Mouse (Mus musculus) splenic B cell, adult 2 months (primary cell): ENCODE measurements around the gene Samd4.

ENCODE experiments used
- DNase-seq: peaks from one replicate; pipeline ENCODE4 v3.0.0-alpha.2; 2011; ENCODE audit warnings: low read depth, low spot score
- H3K27me3 ChIP-seq: 2 replicates; pipeline ENCODE4 v1.6.1; 2012; ENCODE audit warnings: mild to moderate bottlenecking, low read length, moderate library complexity, mixed read lengths; ENCODE audit not compliant: control insufficient read depth, poor library complexity, insufficient read depth, severe bottlenecking
- H3K36me3 ChIP-seq: 2 replicates; pipeline ENCODE4 v1.6.1; 2012; ENCODE audit warnings: mild to moderate bottlenecking, low read length, moderate library complexity, mixed read lengths; ENCODE audit not compliant: control insufficient read depth, poor library complexity, insufficient read depth, severe bottlenecking

The Samd4 gene

DNA sequence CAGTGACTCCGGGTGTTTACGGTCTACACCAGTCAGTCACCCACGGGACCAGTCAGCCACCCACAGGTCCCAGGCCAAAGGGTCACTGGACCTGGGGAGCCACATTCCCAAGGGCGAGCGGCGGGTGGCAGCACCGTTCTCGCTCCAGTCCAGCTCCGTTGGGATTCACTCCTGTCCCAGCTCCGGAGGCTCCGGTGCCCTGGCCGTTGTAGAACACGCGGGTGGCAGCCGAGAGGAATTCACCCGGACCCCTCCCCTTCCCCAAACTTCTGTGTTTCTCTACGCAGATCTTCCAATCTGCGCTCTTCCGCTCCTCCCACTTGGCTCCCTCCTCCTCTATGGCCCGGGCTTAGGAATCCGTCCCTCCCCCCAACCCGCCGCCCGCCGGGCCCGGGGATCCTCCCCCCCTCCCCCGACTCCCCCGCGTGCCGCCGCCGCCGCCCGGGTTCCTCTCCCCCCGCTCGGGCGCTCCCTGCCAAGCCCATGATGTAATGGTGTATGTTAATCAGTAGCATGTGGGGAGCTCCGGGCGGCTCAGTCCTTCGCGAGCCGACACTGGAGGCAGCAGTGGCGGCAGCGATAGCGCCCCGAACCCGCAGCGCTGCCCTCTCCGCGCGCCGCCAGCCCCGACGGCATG lies at the start of gene Samd4:
Samd4 (plus strand) TSS at position 424 of the 637 bp plus-strand sequence.
- peak; percentile 55 for DNase-seq
- peaks cover 4% of the 10 kb centered on the region; the same call in 1 of the 2 replicates for H3K27me3 ChIP-seq
- no peaks in the 10 kb centered on the region for H3K36me3 ChIP-seq

GRCm38 (mm10) chr14:46839326-46839725 lies 43.3 kb upstream of the Samd4 start:
- peaks cover 3% of the 10 kb centered on the region for H3K36me3 ChIP-seq
- H3K27me3 ChIP-seq: no peaks in the 10 kb centered on the region
- DNase-seq: no peak

DNA sequence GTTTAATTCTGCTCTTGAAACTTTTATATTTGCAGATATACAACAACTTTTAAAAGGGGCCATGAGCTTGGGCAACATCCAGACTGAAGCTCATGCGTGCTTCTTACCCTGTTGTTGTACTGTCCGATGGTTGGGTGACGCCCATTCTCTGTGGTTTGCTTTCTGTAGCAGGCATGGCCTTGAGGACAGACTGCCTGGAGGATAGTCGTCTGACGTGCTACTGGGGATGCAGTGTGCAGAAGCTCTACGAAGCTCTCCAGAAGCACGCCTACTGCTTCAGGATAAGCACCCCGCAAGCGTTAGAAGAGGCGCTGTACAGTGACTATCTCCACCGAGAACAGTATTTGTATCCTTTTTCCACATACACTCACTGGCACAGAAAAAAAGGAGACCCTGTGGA lies 36.9 kb upstream of the Samd4 start:
- DNase-seq: no peak
- Histone ChIP-seq H3K36me3 (peaks cover 6% of the 10 kb centered on the region), H3K27me3 (no peaks in the 10 kb centered on the region)

GRCm38 (mm10) chr14:46848063-46848590 lies 34.5 kb upstream of the Samd4 start:
- Histone ChIP-seq H3K36me3 (peaks cover 4% of the 10 kb centered on the region), H3K27me3 (no peaks in the 10 kb centered on the region)
- DNase-seq: no peak

GRCm38 (mm10) chr14:46848736-46849135 lies 33.9 kb upstream of the Samd4 start:
- Histone ChIP-seq H3K27me3 (no peaks in the 10 kb centered on the region), H3K36me3 (peaks cover 4% of the 10 kb centered on the region)
- DNase-seq: no peak

DNA sequence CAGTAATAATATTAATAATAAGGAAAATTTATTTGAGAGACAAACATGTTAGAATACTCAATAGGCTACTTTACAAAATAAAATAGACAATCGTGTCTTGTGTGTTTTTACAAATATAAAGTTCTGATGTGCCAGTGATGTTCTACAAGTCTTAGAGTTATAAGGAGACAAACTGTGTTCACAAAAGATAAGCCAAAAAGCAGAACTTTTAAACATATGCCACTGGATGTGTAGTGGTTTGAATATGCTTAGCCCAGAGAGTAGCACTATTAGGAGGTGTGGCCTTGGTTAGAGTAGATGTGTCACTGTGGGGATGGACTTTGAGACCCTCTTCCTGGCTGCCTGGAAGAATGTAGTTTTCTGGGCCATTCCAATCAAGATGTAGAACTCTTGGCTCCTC lies 32.9 kb upstream of the Samd4 start:
- no peak for DNase-seq
- no peaks in the 10 kb centered on the region for H3K27me3 ChIP-seq
- peaks cover 4% of the 10 kb centered on the region for H3K36me3 ChIP-seq

- peaks cover 4% of the 10 kb centered on the region; the same call in 1 of the 2 replicates for H3K36me3 ChIP-seq
- no peaks in the 10 kb centered on the region for H3K27me3 ChIP-seq
- DNase-seq: no peak
Observed at GRCm38 (mm10) chr14:46853677-46854076, 29.0 kb upstream of the Samd4 start.

DNA sequence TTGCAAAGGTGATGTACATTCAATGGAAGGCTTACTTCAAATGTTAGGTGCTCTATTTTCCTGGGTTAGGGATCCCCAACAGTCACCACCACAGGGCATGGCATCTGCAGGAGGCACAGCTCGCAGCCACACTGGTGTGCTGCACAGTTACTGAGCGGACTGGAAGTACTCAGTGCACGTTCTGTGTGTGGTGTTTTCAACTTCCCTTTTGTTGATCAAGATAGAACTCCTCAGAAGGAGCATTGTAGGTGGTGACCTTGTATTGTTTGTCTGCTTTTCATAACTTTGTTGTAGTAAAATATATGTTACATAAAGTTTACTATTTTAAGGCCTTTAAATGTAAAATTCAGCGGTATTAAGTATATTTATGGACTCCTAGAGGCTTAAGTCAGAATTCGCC lies 19.7 kb upstream of the Samd4 start:
- no peak for DNase-seq
- Histone ChIP-seq H3K36me3 (no peaks in the 10 kb centered on the region), H3K27me3 (no peaks in the 10 kb centered on the region)

GRCm38 (mm10) chr14:46880935-46881334 lies 1.7 kb upstream of the Samd4 start:
- Histone ChIP-seq H3K36me3 (no peaks in the 10 kb centered on the region), H3K27me3 (peaks cover 2% of the 10 kb centered on the region; the same call in 1 of the 2 replicates)
- DNase-seq: peak; percentile 68

- Histone ChIP-seq H3K36me3 (no peaks in the 10 kb centered on the region), H3K27me3 (peaks cover 4% of the 10 kb centered on the region; the same call in 1 of the 2 replicates)
- peak; percentile 10 for DNase-seq
Observed at GRCm38 (mm10) chr14:46881581-46882430, 848 bp upstream of the Samd4 start.

- H3K27me3 ChIP-seq: peaks cover 4% of the 10 kb centered on the region; the same call in 1 of the 2 replicates
- peak; percentile 14 for DNase-seq
- H3K36me3 ChIP-seq: no peaks in the 10 kb centered on the region
Observed at GRCm38 (mm10) chr14:46883068-46883870, 615 bp downstream of the Samd4 start.

- DNase-seq: peak; percentile 39
- Histone ChIP-seq H3K36me3 (no peaks in the 10 kb centered on the region), H3K27me3 (peaks cover 4% of the 10 kb centered on the region; the same call in 1 of the 2 replicates)
Observed at GRCm38 (mm10) chr14:46883871-46884441, 1.3 kb downstream of the Samd4 start.

GRCm38 (mm10) chr14:46884701-46885428 lies 2.2 kb downstream of the Samd4 start:
- Histone ChIP-seq H3K27me3 (peaks cover 4% of the 10 kb centered on the region; the same call in 1 of the 2 replicates), H3K36me3 (no peaks in the 10 kb centered on the region)
- peak; percentile 20 for DNase-seq

- no peaks in the 10 kb centered on the region for H3K36me3 ChIP-seq
- peaks cover 4% of the 10 kb centered on the region; the same call in 1 of the 2 replicates for H3K27me3 ChIP-seq
- DNase-seq: no peak
Observed at GRCm38 (mm10) chr14:46885429-46885755, 2.7 kb downstream of the Samd4 start.
